Mouse (Mus musculus): ENCODE data around the gene Ctsw.

Gene Ctsw

DNA sequence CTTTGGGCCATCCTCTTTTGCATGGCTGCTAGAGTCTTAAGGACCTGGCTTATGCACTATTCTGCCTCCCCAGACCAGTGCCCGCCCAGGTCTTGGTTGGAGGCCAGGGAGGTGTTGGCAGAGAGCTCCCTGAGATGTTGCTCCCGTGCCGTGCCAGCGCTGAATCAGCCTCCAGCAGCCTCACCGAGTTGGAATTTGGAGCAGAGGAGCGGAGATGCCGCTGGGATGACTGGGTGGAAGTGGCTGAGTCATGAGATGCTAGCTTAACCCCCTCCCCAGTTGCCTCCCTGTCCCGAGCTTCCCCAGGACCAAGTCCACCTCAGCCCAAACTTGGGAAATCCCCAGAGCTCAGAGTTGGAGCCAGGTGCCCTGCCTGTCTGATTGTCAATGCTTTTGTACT is 38.5 kb downstream of the Ctsw start:
- peak; percentile 80 for DNase-seq

DNA sequence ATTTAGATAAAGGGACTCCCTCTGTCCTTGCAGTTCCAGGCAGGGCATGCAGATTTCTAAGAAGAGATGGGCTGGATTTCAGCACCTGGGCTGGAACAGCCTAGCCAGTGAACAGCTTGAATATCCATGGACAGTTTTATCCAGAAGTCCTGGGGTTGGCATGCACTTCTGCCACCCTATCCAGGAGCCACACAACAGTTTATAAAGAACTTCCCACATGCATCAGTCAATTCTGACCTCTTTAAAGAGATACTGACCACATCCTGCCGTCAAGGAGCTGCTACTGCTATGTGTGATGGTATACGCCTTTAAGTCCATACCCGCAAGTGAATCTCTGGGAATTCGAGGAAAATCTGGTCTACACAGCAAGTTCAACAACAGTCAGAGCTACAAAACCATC is 39.1 kb downstream of the Ctsw start:
- DNase-seq, result no peak

- peak; percentile 44 for DNase-seq
These were observed 40.2 kb downstream of the Ctsw start for GRCm38 (mm10) chr19:5428083-5428482.

- DNase-seq, result no peak
These were observed 41.5 kb downstream of the Ctsw start for GRCm38 (mm10) chr19:5426640-5427290.

DNA sequence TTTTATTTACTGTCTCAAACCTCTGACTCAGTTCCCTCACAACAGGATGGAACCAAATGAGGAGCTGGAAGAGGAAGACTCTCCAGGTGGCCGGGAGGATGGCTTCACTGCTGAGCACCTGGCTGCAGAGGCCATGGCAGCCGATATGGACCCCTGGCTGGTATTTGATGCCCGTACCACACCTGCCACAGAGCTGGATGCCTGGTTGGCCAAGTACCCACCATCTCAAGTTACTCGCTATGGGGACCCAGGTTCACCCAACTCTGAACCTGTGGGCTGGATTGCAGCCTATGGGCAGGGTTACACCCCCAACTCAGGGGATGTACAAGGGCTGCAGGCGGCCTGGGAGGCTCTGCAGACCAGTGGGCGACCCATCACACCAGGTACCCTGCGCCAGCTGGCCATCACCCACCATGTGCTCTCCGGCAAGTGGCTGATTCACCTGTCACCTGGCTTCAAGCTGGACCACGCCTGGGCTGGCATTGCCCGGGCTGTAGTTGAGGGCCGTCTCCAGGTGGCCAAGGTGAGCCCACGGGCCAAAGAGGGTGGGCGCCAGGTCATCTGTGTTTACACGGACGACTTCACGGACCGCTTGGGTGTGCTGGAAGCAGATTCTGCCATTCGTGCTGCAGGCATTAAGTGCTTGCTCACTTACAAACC is 42.3 kb downstream of the Ctsw start:
- no peak for DNase-seq

- peak; percentile 90 for DNase-seq
These were observed 43.2 kb downstream of the Ctsw start, which contains the start of the genes Drap1 and AI837181 for GRCm38 (mm10) chr19:5424782-5425741. Gene Drap1, minus strand, starts transcription at chr19:5424979. Gene AI837181, plus strand, starts transcription at chr19:5425144.

- peak; percentile 76 for DNase-seq
These were observed 44.1 kb downstream of the Ctsw start for GRCm38 (mm10) chr19:5424092-5424781.

DNA sequence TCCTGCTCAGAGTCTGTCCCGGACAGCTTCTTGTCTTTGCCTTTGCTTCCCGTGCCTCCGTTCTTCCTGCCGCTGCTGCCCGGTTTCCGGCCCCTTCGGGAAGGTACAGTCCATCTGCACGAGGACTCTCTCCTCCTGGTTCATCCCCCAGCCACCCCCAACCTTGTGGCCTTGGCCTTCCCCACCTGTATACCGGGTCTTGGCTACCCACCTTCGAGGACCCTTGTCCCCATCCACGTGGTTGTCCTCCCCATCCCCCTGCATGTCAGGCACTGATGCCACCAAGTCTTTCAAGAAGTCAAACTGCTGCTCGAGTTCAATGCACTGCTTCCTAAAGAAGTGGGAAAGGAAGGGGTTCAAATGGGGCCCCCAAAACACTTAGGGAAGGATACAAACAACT is 44.7 kb downstream of the Ctsw start:
- no peak for DNase-seq

- no peak for DNase-seq
These were observed 45.3 kb downstream of the Ctsw start for GRCm38 (mm10) chr19:5422895-5423443.

- no peak for DNase-seq
These were observed 46.0 kb downstream of the Ctsw start for GRCm38 (mm10) chr19:5422267-5422666.

DNA sequence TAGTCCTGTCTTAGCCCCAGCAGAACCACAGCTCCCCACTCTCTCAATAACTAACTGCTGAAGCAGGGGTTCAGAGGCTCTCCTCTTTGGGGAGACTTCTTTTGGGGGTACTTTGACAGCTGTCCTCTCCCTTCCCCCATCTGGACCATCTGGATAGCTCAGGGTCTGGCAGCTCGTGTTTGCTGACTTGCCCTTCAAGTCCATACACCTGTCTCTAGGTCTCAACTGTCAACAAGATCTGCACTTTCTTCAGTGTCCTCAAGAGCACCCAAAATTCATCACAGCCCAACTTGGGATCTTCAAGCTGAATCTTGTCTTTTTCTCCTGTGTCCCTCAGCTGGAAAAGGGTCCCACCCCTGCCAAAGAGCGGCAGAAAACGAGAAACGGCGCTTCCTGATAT is 46.5 kb downstream of the Ctsw start:
- DNase-seq, result no peak

- no peak for DNase-seq
These were observed 47.7 kb downstream of the Ctsw start for GRCm38 (mm10) chr19:5420579-5420978.

DNA sequence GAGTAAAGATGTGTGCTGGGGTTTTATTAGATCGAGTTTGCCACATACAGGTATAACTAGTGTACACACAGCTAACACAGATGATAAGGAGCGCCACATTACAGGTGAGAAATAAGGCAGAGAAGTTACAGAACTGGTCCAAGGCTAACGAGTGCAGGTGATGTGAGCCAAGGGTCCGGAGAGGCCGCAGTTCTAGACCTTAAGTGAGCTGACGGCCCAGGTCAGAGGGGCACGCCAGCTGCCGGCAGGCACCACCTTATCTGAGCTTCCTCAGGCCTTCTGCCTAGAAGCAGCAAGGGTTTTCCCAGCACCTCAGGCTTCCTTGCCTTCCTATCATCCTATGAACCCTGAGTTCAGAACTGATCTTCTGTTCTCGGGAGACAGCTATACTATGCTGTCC is 48.7 kb downstream of the Ctsw start:
- DNase-seq, result no peak

DNA sequence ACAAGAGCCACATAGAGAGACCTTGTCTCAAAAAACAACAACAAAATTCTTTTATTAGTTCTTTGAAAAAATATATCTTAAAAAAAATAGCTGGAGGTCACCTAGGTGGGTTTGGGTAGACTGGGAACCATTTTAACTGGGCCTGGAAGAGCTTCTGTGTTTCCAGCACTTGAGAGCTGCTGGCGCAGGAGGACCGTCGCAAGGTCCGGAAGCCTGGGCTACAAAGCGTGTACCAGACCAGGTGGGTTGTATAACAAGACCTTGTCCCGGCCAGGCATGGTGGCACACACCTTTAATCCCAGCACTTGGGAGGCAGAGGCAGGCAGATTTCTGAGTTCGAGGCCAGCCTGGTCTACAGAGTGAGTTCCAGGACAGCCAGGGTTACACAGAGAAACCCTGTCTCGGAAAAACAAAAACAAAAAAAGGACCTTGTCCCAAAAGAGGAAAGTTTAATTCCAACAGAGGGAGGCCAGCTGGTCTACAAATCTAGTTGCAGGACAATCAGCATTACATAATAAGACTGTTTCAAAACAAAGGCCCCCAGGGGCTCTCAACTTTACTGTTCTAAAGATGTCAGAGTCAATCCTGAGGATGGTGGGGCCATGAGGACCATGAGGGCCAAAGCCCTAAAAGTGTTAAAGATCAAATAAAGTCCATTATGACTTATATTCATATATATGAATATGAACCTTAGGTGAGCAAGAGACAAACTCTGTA is 49.4 kb downstream of the Ctsw start:
- no peak for DNase-seq

All from kidney, adult 11 months (tissue).